Comparison of ENCODE assay signal across 13 mouse cellular contexts in genomic region chr1:137378072-137378985, GRCm38 (mm10).
DNase-seq lines count a peak whose midpoint lies in the region; ATAC-seq lines count a peak whose summit lies in the region.
"Had no signal": no experiment of that assay in that cellular context is flagged by ENCODE, and none has a peak within 500 bp of the region (broad histone marks: within the 10 kb centered on the region; RNA-seq: fewer than 3 reads in every experiment).

No protein-coding gene starts in this region.

- no peaks in the 10 kb centered on the region for H3K27me3 ChIP-seq in forebrain, embryonic 13.5 days

- peak; percentile 67 for DNase-seq in brain, embryonic 18.5 days (ENCODE audit: low read depth, low spot score)
- peak; percentile 67 for DNase-seq in mesoderm, embryonic 11.5 days (ENCODE audit: low read depth, low spot score)
- peak; percentile 69 for DNase-seq in retina, embryonic 14.5 days (ENCODE audit: low spot score)
- DNase-seq in kidney, postnatal 14 days: no peak
- DNase-seq in thymus, postnatal 14 days: no peak
- DNase-seq in adrenal gland, adult 2 months: no peak
- DNase-seq: adrenal gland, postnatal 14 days; cerebellum, adult 8-10 months; heart, postnatal 14 days; kidney, adult 9 months; lung, postnatal 10 days had no signal

- 3% methylated on average over 6 of the region's 6 CpGs for WGBS in forebrain, embryonic 13.5 days

- peak overlapping the region; percentile 89 for H3K27ac ChIP-seq in forebrain, embryonic 13.5 days

- H3K4me3 ChIP-seq in forebrain, embryonic 13.5 days: no peak overlapping the region
- H3K4me3 ChIP-seq: erythroblast, embryonic 14.5 days had no signal

- H3K4me1 ChIP-seq in forebrain, embryonic 13.5 days: peaks cover 41% of the 10 kb centered on the region

- peak overlapping the region; percentile 43 for H3K4me2 ChIP-seq in forebrain, embryonic 13.5 days

- ATAC-seq in forebrain, embryonic 13.5 days: peak; percentile 80

- no peaks in the 10 kb centered on the region for H3K36me3 ChIP-seq in forebrain, embryonic 13.5 days (ENCODE audit: poor library complexity, severe bottlenecking)

- H3K9ac ChIP-seq in forebrain, embryonic 13.5 days: no peak overlapping the region

- H3K9me3 ChIP-seq in forebrain, embryonic 13.5 days (replicated peaks): no peaks in the 10 kb centered on the region

Comparison
In these comparisons a context has a peak if more than half of its experiments do, and no peak if none do; other contexts are left out.
1. DNase-seq: peak in brain, embryonic 18.5 days (single experiment), mesoderm, embryonic 11.5 days (single experiment) and retina, embryonic 14.5 days (single experiment); none in kidney, postnatal 14 days (single experiment), thymus, postnatal 14 days (single experiment) and adrenal gland, adult 2 months (single experiment).